Mouse (Mus musculus) G1E (cell line): ENCODE data around the gene Dpp9.

Source experiments
- CTCF ChIP-seq: IDR thresholded peaks from 2 replicates; pipeline ENCODE4 v1.5.1; 2012; ENCODE audit warnings: low read depth, low read length, inconsistent platforms, mixed read lengths
- GATA1 ChIP-seq: IDR thresholded peaks from 2 replicates; pipeline ENCODE4 v1.6.1; 2012; ENCODE audit warnings: borderline replicate concordance, low read length, inconsistent platforms, mixed read lengths
- GATA2 ChIP-seq: IDR thresholded peaks from 2 replicates; pipeline ENCODE4 v1.6.1; 2012; ENCODE audit warnings: low read depth, low read length, inconsistent platforms, borderline replicate concordance
- POLR2AphosphoS5 ChIP-seq: IDR thresholded peaks from 2 replicates; pipeline ENCODE4 v1.6.1; 2012; ENCODE audit warnings: low read depth, low read length, inconsistent platforms; ENCODE audit not compliant: insufficient replicate concordance
- TAL1 ChIP-seq: conservative IDR thresholded peaks from 2 replicates; pipeline ENCODE4 v1.6.1; 2012; ENCODE audit warnings: low read depth, low read length, inconsistent platforms, mixed read lengths

GRCm38 (mm10) chr17:56153643-56154042 is 65.1 kb downstream of the Dpp9 start:
- TF ChIP-seq CTCF (no peak), POLR2AphosphoS5 (no peak), TAL1 (no peak), GATA1 (no peak), GATA2 (no peak)
